Mouse (Mus musculus): ENCODE results near the gene Dhrs3. TPM values are rescaled to one million over a fixed set of nuclear protein-coding genes. Genes with fewer than 3 reads are reported as not detected.

Gene Dhrs3
- polyA plus RNA-seq, 1 experiment from 2014 or later = 36.6 TPM

GRCm38 (mm10) chr4:144977057-144977456 is 84.4 kb downstream of the Dhrs3 start:
- no peaks in the 10 kb centered on the region for H3K9me3 ChIP-seq (ENCODE audit: control insufficient read depth, low read length)
- H3K27ac ChIP-seq (replicated peaks in 1 of 2; ENCODE audit: control insufficient read depth in 1 of 2, insufficient read depth in 1 of 2, low read depth in 2 of 2, low read length in 2 of 2) = peak overlapping the region; percentile 44 to 58
- H3K4me3 ChIP-seq (ENCODE audit: control insufficient read depth in 1 of 2, insufficient read depth in 1 of 2, low read depth in 1 of 2, low read length in 2 of 2) = no peak overlapping the region
- WGBS = 17% methylated on average over 1 of the region's 1 CpGs
- H3K4me2 ChIP-seq (ENCODE audit: low read length) = no peak overlapping the region
- ATAC-seq (ENCODE audit: insufficient number of reproducible peaks, insufficient read depth, low FRiP score, low read depth) = no peak
- H3K9ac ChIP-seq (ENCODE audit: low read length) = no peak overlapping the region
- H3K36me3 ChIP-seq (ENCODE audit: control insufficient read depth, insufficient read depth, low read length) = peaks cover 34% of the 10 kb centered on the region
- H3K4me1 ChIP-seq (ENCODE audit: control insufficient read depth in 2 of 2, insufficient read depth in 2 of 2, low read length in 2 of 2) = peaks cover 20 to 26% of the 10 kb centered on the region in 2 experiments
- H3K27me3 ChIP-seq (ENCODE audit: control insufficient read depth, insufficient read depth, low read length) = no peaks in the 10 kb centered on the region

Other genes with a start within 250 kb of the Dhrs3 start
- not detected in 2 replicates for gene Gm436, start 206.5 kb upstream of the Dhrs3 start, polyA plus RNA-seq (2014; fragmentation: Nextera tagmentation; extraction: Ambion mirVana)
- not detected in 2 replicates for gene Gm13178, start 171.4 kb upstream of the Dhrs3 start, polyA plus RNA-seq (2014; fragmentation: Nextera tagmentation; extraction: Ambion mirVana)
- gene Gm438, start 106.2 kb upstream of the Dhrs3 start, polyA plus RNA-seq (2014; fragmentation: Nextera tagmentation; extraction: Ambion mirVana) = not detected in 2 replicates

Measured in heart, embryonic 14.5 days (tissue).